In the genomic region with DNA sequence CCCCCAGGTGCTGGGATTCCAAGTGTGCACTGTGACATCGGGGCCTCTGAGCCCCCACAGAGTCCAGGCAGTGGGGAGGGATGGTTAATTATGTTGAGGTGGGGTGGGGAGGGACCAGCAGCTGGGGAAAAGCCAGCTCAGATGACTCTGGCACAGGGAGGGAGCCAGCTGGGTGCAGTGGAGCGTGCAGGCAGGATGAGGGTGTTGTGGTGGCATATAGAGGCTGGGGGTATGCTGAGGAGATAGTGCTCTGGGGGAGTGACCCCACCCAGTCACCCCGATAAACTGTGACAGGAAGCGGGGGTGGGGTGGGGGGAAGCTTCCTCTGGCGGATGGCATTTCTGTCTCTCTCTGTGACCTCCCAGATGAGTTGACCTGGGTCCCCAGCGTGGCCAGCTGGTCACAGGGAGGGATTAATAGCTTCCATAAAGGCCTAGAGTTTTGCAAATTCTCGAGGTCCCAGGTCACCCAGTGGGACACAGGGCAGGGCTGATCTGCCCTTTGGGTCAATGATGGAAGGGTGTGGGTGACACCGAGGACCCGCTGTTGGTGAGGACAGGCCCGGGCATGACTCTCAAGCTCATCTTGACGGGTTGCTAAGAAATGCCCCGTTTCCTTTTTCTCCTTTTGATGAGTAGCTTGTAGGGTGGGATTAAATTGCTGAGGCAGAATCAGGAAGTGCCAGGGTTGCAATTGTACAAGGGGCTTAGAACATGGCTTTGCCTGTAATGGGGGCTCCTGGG, we compare ENCODE assay signal across 9 mouse cellular contexts. TPM values are rescaled to one million over a fixed set of nuclear protein-coding genes. Genes with fewer than 3 reads are reported as not detected.
A peak's percentile ranks its signal among the peaks of the same experiment; 100 is the strongest.
DNase-seq lines count a peak whose midpoint lies in the region; ATAC-seq and TF ChIP-seq lines count a peak whose summit lies in the region.
"Had no signal": no experiment of that assay in that cellular context is flagged by ENCODE, and none has a peak within 500 bp of the region (broad histone marks: within the 10 kb centered on the region; RNA-seq: fewer than 3 reads in every experiment).

No protein-coding gene starts in this region.

- H3K4me2 ChIP-seq in kidney, embryonic 16.5 days (replicated peaks; ENCODE audit: low read depth, low read length): no peak overlapping the region
- no peak overlapping the region for H3K4me2 ChIP-seq in hindbrain, embryonic 11.5 days (replicated peaks; ENCODE audit: low read depth, low read length)

- WGBS in kidney, embryonic 16.5 days: 20% methylated on average over 12 of the region's 12 CpGs
- WGBS in hindbrain, embryonic 11.5 days: 36% methylated on average over 12 of the region's 12 CpGs
- WGBS in small intestine, adult 2 months: 50% methylated on average over 12 of the region's 12 CpGs

- H3K36me3 ChIP-seq in kidney, embryonic 16.5 days (ENCODE audit: insufficient read depth, low read length): no peaks in the 10 kb centered on the region
- no peaks in the 10 kb centered on the region for H3K36me3 ChIP-seq in ES-Bruce4 (ENCODE audit: control insufficient read depth, insufficient read depth, low read length, poor library complexity, severe bottlenecking)
- no peaks in the 10 kb centered on the region for H3K36me3 ChIP-seq in hindbrain, embryonic 11.5 days (ENCODE audit: control insufficient read depth, insufficient read depth, low read length)
- no peaks in the 10 kb centered on the region for H3K36me3 ChIP-seq in small intestine, adult 2 months (ENCODE audit: control insufficient read depth, insufficient read depth, low read length)

- TF ChIP-seq EP300 in ES-Bruce4 (IDR thresholded peaks at IDR 0.05; ENCODE audit: insufficient read depth, low read depth, low read length): peak; percentile 70; the same call in 1 of the 2 replicates

- no peaks in the 10 kb centered on the region for H3K9me3 ChIP-seq in kidney, embryonic 16.5 days (ENCODE audit: low read length)
- no peaks in the 10 kb centered on the region for H3K9me3 ChIP-seq in ES-Bruce4 (replicated peaks; ENCODE audit: control insufficient read depth, insufficient read depth, low read length, poor library complexity, severe bottlenecking)
- H3K9me3 ChIP-seq in hindbrain, embryonic 11.5 days (ENCODE audit: control insufficient read depth, low read length): no peaks in the 10 kb centered on the region

- no peak for TF ChIP-seq POLR2A in ES-Bruce4 (IDR thresholded peaks at IDR 0.05; ENCODE audit: insufficient read depth, low read length)
- TF ChIP-seq POLR2A in small intestine, adult 2 months (IDR thresholded peaks at IDR 0.05; ENCODE audit: low read depth, low read length): no peak

- peak; percentile 89 for ATAC-seq in kidney, embryonic 16.5 days (ENCODE audit: low FRiP score, low TSS enrichment)
- ATAC-seq in hindbrain, embryonic 11.5 days (ENCODE audit: low FRiP score): peak; percentile 83
- ATAC-seq in cerebellum, adult (ENCODE audit: insufficient number of reproducible peaks, low FRiP score, low TSS enrichment): no peak
- ATAC-seq in frontal cortex, adult (ENCODE audit: low TSS enrichment): no peak

- no peak for DNase-seq in kidney, adult 18-20 months
- DNase-seq in hindbrain, embryonic 11.5 days (ENCODE audit: low spot score): peak; percentile 33
- DNase-seq in adrenal gland, adult 8-10 months: no peak

- no peaks in the 10 kb centered on the region for H3K27me3 ChIP-seq in kidney, embryonic 16.5 days (ENCODE audit: insufficient read depth, low read length)
- H3K27me3 ChIP-seq in ES-Bruce4 (ENCODE audit: control insufficient read depth, insufficient read depth, low read length, poor library complexity, severe bottlenecking): no peaks in the 10 kb centered on the region
- no peaks in the 10 kb centered on the region for H3K27me3 ChIP-seq in hindbrain, embryonic 11.5 days (ENCODE audit: control insufficient read depth, insufficient read depth, low read length)
- H3K27me3 ChIP-seq in small intestine, adult 2 months (ENCODE audit: control insufficient read depth, insufficient read depth, low read length): no peaks in the 10 kb centered on the region

- peaks cover 19% of the 10 kb centered on the region for H3K4me1 ChIP-seq in kidney, embryonic 16.5 days (ENCODE audit: insufficient read depth, low read length)
- H3K4me1 ChIP-seq in ES-Bruce4 (ENCODE audit: control insufficient read depth, insufficient read depth, low read length): peaks cover 5% of the 10 kb centered on the region
- peaks cover 5% of the 10 kb centered on the region for H3K4me1 ChIP-seq in hindbrain, embryonic 11.5 days (replicated peaks; ENCODE audit: control insufficient read depth, insufficient read depth, low read length)
- H3K4me1 ChIP-seq in small intestine, adult 2 months (ENCODE audit: control insufficient read depth, insufficient read depth, insufficient read length, low read length): no peaks in the 10 kb centered on the region

- H3K9ac ChIP-seq in kidney, embryonic 16.5 days (replicated peaks; ENCODE audit: low read length): no peak overlapping the region
- H3K9ac ChIP-seq in ES-Bruce4 (ENCODE audit: low read depth, poor library complexity, severe bottlenecking): peak overlapping the region; percentile 5; the same call in 1 of the 2 replicates
- no peak overlapping the region for H3K9ac ChIP-seq in hindbrain, embryonic 11.5 days (ENCODE audit: low read depth, low read length)

- H3K4me3 ChIP-seq in kidney, embryonic 16.5 days (ENCODE audit: low read length): no peak overlapping the region
- no peak overlapping the region for H3K4me3 ChIP-seq in ES-Bruce4 (ENCODE audit: low read depth, low read length)
- H3K4me3 ChIP-seq in hindbrain, embryonic 11.5 days (ENCODE audit: low read depth, low read length): no peak overlapping the region
- no peak overlapping the region for H3K4me3 ChIP-seq in small intestine, adult 2 months (ENCODE audit: low read depth, low read length)

- TF ChIP-seq CTCF in ES-Bruce4 (IDR thresholded peaks at IDR 0.05; ENCODE audit: low read depth, low read length): no peak
- no peak for TF ChIP-seq CTCF in small intestine, adult 2 months (IDR thresholded peaks at IDR 0.05; ENCODE audit: extremely low read depth, insufficient read length, insufficient replicate concordance, low read depth, low read length)

- peak overlapping the region; percentile 19 for H3K27ac ChIP-seq in kidney, embryonic 16.5 days (ENCODE audit: low read length)
- peak overlapping the region; percentile 7; the same call in 1 of the 2 replicates for H3K27ac ChIP-seq in ES-Bruce4 (ENCODE audit: insufficient read depth, low read length)
- 0 out of 2 replicates have a peak overlapping the region, but pooled peaks have one; percentile 47 for H3K27ac ChIP-seq in hindbrain, embryonic 11.5 days (ENCODE audit: low read depth, low read length)
- H3K27ac ChIP-seq in small intestine, adult 2 months (ENCODE audit: insufficient read depth, low read depth, low read length): peak overlapping the region; percentile 12; the same call in 1 of the 2 replicates

RNA-seq across cellular contexts. Expression of a gene that starts 8.2 kb away (rescaled TPM):
- polyA plus RNA-seq in kidney, embryonic 16.5 days (2015; fragmentation: Nextera tagmentation; extraction: Ambion mirVana): 21.6 and 25.9 TPM in 2 replicates
- polyA plus RNA-seq in ES-Bruce4 (2011; ENCODE audit: insufficient read depth, insufficient read length, low read depth, missing spikeins): 30.2 and 35.4 TPM in 2 replicates
- polyA plus RNA-seq in hindbrain, embryonic 11.5 days (2014; fragmentation: Nextera tagmentation; extraction: Ambion mirVana): 23.4 and 32.1 TPM in 2 replicates
- polyA plus RNA-seq in small intestine, adult 2 months (2012; rRNA removed): 56.1 and 79.0 TPM in 2 replicates
- 10 to 100 TPM; 21.1 to 57.8 (median 37.6) TPM for total RNA-seq in adrenal gland, adult 8-10 months (2022)

RNA-seq across cellular contexts. Expression of a gene that starts 23.1 kb away (rescaled TPM):
- polyA plus RNA-seq in kidney, embryonic 16.5 days (2015; fragmentation: Nextera tagmentation; extraction: Ambion mirVana): 0.52 and 0.59 TPM in 2 replicates
- polyA plus RNA-seq in ES-Bruce4 (2011; ENCODE audit: insufficient read depth, insufficient read length, low read depth, missing spikeins): 1.9 and 2.4 TPM in 2 replicates
- 0.85 TPM in 1 of 2 replicates, not detected in the other for polyA plus RNA-seq in hindbrain, embryonic 11.5 days (2014; fragmentation: Nextera tagmentation; extraction: Ambion mirVana)
- 0.05 TPM in 1 of 2 replicates, not detected in the other for polyA plus RNA-seq in small intestine, adult 2 months (2012; rRNA removed)
- total RNA-seq in adrenal gland, adult 8-10 months (2022): not detected
- polyA plus RNA-seq: gonadal fat pad, adult 2 months had no signal

Comparison
In these comparisons a context has a peak if more than half of its experiments do, and no peak if none do; other contexts are left out.
1. ATAC-seq: peak in kidney, embryonic 16.5 days (single experiment) and hindbrain, embryonic 11.5 days (single experiment); none in cerebellum, adult (single experiment) and frontal cortex, adult (single experiment).
2. Peak in every context shown above with its lines, with median percentiles within 50 percentile points of each other: H3K27ac ChIP-seq.